Mouse (Mus musculus) intestine, embryonic 16.5 days (tissue): ENCODE measurements around the gene Rps27a. TPM values are rescaled to one million over a fixed set of nuclear protein-coding genes. Genes with fewer than 3 reads are reported as not detected.

Experiments used
- polyA plus RNA-seq: library from polyadenylated mRNA; unstranded; fragments of >200 nt; fragmentation: Nextera tagmentation; extraction: Ambion mirVana; gene quantifications from 2 replicates; pipeline ENCODE4 v1.2.1, GENCODE M21; 2015

The Rps27a gene
- polyA plus RNA-seq, 1 experiment from 2014 or later = 1,006 TPM

Other genes with a start within 250 kb of the Rps27a start
- gene Ccdc88a, start 174.5 kb downstream of the Rps27a start, polyA plus RNA-seq = 10.7 and 12.2 TPM in 2 replicates
- gene Prorsd1, start 33.1 kb downstream of the Rps27a start, polyA plus RNA-seq = 21.1 and 22.9 TPM in 2 replicates
- 45.7 and 47.4 TPM in 2 replicates for gene Mtif2, start 21.7 kb downstream of the Rps27a start, polyA plus RNA-seq
- gene Clhc1, start 159 bp downstream of the Rps27a start, polyA plus RNA-seq = 0.15 and 0.23 TPM in 2 replicates
- gene Rtn4, start 144.8 kb upstream of the Rps27a start, polyA plus RNA-seq = 32.3 and 39.5 TPM in 2 replicates